Mouse (Mus musculus) cerebellum, postnatal 4 days (tissue): Measurements from ENCODE around the gene Actl10.

Experiments
- DNase-seq, 2 experiments: peaks; one replicate each; pipeline ENCODE4 v3.0.0; 2022; ENCODE audit warnings: low spot score in 2 of 2, mixed read lengths in 1 of 2

Gene Actl10

DNA sequence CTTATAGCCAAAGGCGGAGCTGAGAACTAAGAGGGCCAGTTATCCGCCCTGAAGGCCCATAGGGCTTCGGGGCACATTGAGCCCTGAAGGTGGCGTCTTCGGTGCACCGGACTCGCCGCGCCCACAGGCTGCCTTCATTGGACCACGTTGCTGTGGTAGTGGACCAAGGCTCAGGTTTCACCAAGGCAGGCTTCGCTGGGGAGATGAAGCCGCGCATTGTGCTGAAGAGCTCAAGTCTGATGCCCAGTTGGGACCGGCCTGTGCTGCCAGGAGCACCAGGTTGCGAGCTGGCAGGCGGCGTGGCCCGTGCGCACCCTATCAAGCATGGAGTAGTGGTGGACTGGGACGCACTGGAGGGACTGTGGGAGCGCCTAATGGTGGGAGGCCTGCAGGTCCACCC, 351 bp downstream of the Actl10 start:
- peak in 1 of 2 experiments; percentile 60 for DNase-seq

DNA sequence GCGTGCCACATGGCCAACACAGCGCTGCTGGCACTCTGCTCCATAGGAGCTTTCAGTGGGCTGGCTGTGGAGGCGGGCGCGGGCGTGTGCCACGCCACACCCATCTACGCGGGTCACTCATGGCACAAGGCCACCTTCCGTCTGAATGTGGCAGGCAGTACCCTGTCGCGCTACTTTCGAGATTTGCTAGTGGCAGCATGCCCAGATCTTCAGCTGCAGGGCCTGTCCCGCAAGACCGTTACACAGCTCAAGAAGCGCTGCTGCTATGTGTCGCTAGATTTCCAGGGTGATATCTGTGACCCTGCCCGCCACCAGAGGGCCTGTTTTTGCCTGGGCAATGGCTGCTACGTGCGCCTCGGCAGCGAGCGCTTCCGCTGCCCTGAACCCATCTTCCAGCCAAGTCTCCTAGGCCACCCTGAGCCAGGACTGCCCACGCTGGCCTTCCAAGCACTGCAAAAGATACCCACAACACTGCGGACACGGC, 890 bp downstream of the Actl10 start:
- peak; percentile 67 to 92 for DNase-seq

DNA sequence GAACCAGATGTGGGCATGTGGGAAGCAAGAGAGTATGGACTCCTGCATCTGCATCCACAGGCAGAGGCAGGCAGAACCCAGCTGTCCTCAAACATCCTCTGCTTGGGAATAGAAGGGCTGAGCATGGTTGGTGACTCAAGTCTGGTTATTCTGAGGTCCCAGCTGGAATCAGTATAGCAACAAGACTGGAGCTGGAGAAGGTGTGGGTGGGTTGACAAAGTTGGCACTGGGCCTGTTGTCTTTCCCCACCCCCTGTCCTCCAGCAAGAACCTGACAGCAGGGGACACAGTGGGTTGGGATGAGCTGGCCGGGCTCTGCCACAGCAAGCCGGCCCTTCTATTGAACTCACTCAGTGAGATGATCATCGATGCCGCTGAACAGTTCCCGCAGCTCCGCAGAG, 3.7 kb downstream of the Actl10 start:
- no peak for DNase-seq

DNA sequence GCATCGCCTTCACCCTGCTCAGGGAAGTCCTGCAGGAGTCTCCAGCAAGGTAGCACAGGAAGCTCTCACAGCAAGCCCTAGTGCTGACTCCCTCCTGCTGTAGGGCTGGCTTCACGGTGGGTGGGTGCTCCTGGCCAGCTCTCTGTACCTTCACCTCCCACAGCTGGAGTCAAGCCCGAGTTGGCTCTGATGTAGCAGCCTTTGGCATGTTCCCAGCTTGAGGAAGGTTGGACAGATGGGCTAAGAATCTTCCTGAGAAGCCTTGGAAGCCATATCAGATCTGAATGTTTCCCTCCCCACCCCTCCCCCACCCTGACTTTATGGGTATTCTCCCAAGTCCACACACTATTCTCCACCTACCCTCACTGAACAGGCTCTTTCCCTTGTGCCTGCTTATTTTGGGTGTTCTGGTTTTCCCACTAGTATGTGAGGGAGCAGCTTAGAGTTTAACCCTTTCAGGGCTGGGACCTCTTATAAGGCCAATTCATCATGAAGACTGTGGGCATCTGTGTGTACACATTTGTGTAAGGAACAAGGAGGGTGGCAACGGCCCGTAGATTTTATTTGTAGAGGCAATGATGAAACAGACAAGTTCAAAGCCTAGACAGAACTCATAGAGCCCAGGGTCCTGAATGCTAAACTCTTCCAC, 5.7 kb downstream of the Actl10 start:
- peak in 1 of 2 experiments; percentile 60 for DNase-seq

DNA sequence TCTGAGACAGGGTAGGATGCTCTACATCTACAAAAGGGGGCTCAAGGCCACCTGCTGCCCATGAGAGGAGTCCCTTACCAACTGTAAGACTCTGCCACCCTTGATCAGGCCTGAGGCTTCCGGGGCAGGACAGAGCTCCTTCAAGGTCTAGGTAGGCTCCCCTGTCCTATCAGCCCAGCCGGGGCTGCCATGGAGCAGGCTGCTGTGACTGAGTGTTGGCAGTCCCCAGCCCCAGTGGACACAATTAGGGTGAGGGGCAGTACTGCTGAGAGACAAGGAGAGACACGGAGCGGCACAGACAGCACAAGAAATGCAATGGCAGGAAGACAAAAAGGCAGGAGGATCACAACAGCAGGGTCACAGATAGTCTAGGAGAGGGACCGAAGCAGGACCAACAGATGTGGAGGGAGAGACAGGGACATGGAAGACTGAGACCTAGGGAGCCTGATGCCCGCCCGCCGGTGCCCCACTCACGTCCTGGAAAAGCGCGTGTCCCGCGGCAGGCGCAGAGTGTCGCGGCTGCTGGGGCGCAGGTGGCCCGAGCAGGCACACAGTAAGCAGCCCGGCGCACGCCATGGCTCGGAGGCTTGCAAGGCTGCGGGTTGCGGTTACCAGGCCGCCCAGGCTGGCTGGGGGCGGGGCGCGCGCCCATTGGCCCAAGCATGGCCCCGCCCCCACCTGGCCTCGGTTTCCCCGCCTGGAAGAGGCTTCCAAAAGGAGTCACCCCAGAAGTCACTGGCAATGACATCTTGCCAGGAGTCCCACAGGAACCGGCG, 6.9 kb downstream of the Actl10 start, which contains the start of gene Necab3:
TSS of gene Necab3 (minus strand) at position 627 of the 776 bp plus-strand sequence.
- peak in 1 of 2 experiments; percentile 66 for DNase-seq

DNA sequence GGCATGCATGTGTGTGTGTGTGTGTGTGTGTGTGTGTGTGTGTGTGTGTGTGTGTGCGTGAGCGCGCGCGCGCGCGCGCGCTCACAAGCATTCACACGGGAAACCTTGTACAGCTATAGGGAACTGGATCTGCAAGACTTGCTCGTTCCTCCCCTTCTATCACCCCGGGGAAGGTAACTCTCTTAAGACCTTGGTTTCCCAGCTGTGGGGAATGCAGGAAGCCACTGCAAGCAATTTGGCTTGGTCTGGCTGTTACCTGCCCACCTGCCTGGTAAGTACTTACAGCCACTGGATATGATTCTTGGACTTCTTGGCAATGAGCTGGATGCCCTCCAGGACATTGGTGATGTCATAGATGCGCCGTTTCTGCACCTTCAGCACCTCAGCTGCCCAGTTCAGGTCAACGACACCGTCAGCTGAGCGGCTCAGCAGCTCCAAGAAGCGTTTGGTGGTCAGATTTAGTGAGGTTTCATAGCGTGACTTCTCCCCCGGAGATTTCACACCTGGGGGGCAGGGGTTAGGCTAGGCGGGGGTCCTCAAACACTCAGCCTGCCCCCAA, 12.1 kb downstream of the Actl10 start:
- no peak for DNase-seq

DNA sequence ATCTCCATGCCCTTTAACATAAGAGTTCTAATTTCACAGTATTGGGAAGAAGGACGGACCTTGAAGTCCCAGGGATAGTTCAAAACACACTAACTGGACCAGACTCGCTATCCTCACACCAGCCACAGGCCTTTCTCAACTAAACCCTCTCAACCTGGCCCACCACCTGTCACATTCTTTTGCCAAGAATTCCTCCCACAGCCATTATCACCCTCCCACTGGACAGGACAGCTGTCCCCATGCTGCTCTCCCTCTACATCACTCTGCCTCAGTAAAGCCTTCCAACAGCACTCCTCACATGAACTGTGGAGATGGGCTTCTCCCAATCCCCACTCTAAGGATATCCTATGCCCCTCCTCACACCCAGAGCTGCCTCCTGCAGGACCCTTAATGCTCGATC, 14.0 kb downstream of the Actl10 start:
- DNase-seq, result peak in 1 of 2 experiments; percentile 58

DNA sequence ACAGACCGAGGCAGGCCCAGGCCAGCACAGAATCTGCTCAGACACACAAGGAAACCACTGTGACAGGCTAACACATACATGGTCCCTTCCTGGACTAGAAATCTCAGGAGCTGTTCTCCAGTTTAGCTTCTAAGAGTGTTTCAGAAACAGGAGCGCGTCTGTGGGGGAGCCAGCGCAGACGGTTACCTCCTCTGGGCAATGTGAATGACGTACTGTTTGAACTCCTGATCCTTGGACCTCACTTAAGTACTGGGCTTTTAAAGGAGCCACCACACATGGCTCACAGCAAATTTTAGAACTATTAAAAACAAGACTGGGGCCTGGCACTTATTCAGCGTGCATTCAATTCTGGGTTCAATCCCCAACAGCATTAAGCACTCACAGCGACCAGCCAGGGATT, 15.1 kb downstream of the Actl10 start:
- DNase-seq, result no peak

DNA sequence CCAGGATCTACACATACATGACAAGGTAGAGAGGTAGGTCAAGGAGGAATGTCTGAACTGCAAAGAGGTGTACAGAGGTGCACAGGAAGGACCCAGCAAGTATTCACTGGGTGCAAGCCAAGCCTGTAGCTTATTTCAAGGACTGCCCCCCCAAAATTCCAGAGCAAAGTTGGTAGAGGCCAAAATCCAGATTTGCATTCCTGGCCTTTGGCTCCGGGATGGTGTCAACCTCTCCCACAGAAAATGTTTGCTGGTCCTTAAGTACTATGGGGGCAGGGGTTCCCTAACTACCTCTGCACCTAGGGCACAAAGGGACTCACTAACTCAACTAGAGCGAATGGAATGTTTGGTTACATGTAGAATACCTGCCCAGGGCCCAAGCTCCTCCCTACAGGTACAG, 16.2 kb downstream of the Actl10 start:
- no peak for DNase-seq

DNA sequence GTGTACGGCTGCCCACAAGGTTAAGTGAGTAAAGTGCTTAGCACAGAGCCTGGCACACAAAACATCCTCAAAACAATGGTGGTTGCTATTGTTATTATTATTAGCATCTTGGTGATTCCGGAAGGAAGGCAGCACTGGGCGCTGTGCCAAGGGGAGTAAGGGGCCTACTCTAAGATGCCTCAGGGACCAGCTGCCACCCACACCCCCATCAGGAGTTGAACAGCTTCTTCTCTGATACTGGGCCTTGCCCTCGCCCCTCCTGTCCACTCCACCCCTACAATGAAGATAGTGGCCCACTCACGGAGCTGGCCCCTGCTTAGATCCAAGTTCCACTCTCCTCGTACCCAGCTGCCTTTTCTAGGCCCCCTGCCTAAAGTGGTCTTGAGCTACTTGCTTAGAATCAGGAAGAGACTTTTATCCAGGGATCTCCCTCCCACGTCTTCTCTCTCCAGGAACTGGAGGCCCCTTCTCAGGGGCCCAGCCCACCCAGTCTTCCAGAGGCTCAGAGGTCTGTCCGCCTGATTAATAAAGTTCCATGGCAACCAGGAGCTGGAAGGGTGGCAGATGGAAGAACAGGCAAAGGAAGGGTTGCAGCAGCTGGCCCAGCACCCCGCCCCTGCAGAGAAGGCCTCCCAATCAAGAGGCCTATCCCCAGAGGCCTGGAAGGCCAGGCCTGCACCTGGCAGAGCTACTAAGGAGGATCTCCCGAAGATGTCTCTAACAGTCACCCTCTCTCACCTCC, 16.9 kb downstream of the Actl10 start:
- DNase-seq, result peak in 1 of 2 experiments; percentile 59

DNA sequence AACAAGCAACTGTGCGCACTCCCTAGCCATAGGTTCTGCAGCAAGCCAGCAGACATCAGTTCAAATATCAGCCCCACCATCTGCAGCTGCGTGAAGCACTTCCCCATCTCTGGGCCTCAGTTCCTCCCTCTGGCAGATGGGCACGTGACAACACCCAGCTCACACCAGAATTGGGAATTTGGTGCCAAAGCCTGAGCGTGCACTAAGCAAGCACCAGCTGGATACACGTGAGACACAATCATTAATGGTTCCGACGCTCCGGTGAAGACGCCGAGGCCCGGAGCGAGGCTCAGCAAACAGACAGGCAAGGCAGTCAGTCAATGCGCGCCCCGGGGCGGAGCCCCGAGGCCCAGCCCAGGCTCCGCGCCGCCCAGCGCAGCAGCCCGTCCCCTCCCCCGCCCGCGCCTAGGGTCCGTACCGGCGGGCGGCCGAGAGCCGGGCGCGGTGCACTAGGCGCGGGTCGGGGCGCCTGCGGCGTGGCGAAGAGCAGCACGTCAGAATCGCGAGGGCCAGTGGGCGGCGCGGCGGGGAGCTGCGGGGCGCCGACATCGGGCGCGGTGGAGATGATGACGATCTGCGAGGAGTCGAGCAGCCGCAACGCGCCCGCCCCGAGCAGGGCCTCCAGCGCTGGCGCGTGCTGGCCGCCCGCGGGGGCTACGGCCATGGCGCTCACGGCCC, 17.6 kb downstream of the Actl10 start:
- DNase-seq, result peak in 1 of 2 experiments; percentile 53

DNA sequence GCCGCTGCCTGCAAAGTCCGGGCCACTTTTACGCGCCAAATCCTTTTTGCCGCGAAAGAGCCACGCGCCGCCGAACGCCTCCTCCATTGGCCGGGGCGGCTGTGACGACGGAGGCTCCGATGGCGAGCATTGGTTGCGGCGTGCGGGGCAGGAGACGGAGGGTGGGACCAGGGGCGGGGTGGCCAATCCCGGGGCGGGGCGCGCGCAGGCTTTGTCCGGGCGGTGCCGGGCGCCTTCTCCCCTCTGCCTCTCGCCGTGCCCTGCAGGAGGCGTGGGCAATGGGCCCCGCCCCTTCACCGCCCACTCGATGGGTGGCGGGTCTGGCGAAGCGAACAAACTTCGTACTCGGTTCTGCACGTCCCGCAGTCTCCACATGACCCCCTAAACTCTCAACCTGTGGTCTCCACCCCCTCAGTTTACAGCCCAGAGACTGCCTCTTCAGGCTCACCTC, 18.3 kb downstream of the Actl10 start, which contains the start of gene E2f1:
TSS of gene E2f1 (minus strand) at position 57 of the 451 bp plus-strand sequence.
- DNase-seq, result peak; percentile 91 to 96

DNA sequence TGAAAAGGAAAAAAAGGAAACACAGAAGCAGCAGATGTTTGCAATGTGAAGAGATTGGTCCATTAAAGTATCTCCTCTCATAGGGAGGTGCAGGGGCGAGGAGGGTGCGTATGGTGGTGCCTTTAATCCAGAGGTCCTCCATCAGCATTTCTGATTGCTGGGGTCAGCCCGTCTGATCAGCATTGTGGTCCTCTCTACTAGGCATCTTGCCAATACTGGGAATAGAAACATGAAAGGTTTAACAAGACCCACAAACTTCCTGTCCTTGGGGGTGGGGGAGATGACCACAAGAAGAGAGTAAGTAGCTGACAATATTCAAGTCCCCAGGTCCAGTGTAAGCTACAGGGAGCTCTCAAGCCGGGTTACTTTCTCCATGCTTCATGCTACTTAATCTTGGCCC, 19.1 kb downstream of the Actl10 start:
- no peak for DNase-seq

DNA sequence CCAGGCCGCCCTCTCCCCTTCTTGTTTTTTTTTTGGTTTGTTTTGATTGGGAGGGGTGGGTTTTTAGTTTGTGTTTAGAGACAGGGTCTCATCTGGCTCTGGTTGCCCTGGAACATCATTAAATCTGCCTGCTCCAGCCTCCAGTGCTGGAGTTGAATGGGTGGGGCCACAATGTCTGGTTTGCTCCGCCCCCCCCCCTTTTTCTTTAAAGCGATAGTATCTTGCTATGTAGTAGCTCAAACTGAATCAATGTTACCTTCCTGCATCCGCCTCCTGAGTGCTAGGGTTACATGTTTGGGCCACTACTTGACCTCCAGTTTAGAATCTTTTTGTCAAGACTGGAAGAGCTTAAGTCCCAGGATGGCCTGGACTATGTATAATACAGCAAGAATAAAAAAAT, 19.7 kb downstream of the Actl10 start:
- no peak for DNase-seq

DNA sequence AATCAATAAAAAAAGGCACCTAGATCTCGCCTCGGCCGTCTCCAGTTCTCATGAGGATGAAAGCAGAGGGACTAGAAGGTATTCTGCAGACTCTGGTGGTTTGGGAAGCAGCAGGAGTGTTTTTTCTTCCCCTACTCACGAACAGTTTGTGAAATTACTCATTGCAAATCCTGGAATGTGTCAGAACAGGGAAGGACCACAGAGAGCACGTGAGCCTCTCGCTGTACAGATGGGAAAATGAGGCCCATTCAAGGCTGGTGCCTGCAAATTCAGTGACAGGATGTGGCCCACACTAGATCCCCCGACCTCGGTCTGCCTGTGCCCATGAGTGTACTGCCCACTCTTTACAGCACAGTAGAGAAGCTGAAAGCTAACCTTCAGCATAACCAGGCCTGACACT, 20.4 kb downstream of the Actl10 start:
- DNase-seq, result no peak

DNA sequence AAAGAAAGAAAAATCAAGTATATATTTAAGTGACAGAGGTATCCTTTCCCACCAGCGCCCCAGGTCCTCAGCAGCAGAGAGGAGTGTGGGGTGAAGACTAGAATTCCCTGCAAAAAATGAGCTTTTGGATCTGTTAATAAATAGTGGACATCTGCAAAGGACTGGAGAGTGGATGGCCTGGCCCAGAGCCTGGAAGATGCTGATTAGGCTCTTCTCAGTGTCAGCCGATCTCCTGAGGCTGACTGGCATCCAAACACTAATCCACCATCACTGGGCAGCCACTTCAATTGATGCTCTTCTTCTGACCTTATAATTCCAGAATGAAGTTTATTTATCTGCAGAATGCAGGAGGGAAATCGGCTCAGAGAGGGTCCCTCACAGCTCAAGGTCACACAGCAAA, 21.4 kb downstream of the Actl10 start:
- DNase-seq, result no peak

DNA sequence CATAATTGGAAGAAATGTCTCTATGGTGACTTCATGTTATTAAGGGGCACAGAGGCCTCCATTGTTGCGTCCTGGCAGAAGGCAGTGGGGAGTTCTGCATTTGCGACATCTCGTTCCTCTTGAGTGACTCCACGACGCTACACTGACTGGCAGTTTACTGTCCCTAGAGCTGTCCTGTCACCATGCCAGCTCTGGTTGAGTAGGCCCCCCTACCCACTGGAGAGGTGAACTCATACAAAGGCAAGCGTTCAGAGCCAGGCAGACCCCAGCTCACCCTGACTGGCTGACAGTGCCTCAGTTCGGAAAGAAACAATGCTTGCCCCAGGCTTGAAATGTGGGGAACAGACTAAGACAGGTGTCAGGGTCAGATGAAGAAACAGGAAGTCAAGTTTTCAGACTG, 22.7 kb downstream of the Actl10 start:
- DNase-seq, result no peak

DNA sequence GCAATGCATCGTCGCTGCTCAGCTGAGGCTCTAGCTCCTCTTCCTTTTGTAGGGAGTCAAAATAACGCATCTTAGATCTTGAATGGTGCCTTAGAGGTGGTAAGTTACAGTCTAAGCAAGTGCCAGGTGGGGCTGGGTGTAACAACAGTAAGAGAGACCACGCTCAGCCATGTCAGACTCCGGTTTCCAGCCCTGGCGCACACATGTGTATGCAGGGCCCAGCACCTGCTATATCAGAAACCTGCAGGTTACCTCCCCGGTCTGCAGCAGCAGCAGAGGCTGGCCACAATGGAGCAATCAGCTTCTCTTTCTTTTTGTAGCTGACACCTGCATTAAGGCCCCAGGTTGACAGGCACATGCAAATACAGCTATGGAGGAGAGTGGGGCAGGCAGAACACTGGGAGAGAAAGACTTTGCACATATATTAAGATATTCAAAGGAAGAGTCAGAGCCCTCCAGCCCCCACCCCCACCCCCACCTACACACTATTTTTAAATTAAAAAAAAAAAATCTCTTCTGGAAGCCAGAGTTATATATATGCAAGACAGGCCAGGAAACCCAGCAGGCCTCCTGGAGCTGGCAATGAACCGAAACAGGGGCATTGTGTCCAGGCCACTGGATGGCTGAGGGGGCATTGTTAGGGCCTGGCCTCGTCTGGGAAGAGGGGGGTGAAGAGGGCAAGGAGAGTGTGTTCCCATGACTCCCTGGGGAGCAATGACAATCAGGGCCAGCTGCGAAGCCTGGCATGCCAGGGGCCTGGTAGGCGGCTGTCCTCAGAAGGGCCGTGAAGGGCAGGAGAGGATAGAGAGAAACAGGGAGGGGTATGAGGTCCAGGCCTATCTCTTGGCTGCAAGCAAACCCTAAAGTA, 25.5 kb downstream of the Actl10 start:
- no peak for DNase-seq

DNA sequence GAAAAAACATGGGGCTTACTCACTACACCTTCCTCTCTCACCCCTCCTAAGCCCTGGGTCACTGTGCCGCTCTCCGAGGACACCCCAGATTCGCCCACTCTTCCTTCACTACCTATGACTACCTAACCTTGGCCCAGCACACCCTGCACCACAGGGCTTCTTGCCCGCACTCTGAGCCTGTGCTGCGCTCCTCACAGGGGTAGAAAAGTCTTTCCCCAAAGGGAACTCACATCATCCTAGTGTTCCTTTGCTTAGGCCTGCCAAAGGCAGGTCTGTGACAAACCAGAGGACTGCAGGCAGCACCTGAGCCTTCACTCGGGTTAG, 26.1 kb downstream of the Actl10 start:
- DNase-seq, result no peak

DNA sequence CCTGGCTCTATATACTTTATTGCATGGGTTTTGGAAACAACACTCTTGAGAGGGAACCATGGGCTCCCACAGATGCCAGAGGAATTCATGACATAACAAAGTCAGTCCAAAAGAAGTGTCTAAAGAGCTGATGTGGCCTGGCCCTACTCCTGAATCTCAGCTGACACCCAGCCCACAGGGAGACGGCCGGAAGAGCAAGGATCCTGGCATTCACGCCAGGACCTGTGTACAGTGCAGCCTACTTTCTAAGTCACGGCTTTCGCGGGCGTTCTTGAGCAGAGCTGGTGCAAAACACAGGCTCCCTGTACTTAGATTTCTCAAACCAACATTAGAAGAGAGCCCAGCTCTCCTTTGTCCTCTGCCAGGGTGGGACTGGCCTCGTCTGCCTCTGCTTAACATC, 29.0 kb downstream of the Actl10 start:
- no peak for DNase-seq

DNA sequence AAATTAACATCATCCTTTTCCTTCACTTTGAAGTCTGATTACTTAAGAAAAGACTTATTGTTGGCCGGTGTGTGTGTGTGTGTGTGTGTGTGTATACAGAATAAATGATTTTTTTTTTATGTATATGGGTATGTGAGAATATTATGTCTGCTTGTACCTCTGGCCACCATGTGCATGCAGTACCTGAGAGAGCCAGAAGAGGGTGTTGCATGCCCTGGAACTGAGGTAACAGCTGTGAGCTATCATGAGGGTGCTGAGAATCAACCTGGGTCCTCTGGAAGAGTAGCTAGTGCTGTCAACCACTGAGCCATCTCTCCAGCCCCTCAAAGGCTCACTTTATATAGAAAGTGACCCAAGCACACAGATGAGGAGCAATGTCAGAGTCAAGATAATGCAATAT, 29.8 kb downstream of the Actl10 start:
- DNase-seq, result no peak
